Mouse (Mus musculus) kidney, adult 11 months (tissue): ENCODE results near the gene Zfp213.
"Not testable (repeated sequence)": the region's sequence is repeated elsewhere in the genome, so short reads cannot be mapped to it uniquely, and the experiment has no call there.

ENCODE experiments used
- DNase-seq: peaks from one replicate; pipeline ENCODE4 v3.0.0; 2022

Gene Zfp213

DNA sequence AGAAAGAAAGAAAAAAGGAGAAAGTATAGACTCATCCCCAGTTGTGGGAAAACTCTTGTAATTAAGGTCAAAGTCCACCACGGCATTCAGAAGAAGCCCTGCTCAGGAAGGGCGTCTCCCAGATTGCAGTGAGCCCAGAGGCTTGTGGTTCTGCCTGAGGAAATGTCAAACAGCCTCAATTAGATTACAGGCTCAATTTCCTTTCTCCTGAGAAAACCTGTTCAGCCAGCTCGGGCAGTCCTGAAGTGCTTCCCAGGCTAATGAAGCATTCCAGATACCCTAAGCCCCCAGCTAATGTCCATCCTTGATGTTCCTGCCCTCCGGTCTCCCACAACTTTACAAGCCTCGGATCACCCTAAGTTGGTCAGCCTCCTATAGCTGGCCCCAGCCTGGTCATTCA is 20.7 kb downstream of the Zfp213 start:
- no peak for DNase-seq

DNA sequence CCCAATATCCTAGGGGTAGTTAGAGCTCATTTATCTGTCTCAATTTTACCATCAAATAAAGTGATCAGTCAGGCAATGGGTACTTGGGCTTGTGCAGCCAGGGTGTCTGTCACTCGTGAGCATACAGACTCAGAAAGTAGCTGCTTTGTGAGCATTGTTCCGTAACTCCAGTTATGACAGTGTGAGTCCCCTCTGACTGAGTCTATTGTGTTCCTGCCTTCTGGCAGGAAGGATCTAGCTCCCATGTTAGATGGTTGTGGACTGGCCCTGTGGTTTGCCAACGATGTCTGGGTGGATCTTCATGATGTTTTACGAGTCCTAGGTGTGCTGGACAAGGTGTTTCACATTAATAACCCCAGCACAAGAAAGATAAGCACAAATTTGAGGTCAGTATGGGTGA is 21.2 kb downstream of the Zfp213 start:
- DNase-seq: no peak

DNA sequence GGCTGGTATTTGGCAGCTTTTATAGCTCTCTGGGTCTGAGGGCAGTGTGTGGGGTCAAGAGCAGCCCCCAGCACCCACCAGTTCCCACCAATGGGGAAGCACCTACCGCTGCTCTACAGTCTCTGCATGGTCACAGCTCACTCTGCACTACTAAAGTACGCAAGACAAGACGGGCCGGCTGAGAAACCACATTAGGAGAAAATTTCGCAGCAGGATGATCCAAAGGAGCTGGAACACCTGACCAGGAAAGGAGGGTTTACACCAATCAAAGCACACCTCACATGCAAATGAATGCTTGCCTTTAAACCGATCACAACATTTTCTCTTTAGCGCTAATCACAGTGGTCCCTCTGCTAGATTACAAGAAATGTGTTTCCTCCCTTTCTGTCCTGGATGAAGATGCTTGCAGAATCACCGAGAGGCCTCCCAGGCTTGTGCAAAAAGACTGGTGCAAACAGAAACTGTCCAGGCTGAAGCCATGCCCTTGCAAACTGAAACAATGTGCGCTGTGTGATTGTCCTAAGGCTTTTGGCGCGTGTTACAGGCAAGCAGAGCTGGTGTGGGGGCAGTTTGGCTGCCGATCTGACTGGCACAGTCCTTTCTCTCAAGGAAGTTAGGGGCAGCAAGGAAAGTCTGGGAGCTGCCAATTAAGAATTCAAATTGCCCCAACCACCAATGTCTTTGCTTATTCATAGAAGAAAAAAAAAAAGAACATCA is 21.9 kb downstream of the Zfp213 start:
- no peak for DNase-seq

DNA sequence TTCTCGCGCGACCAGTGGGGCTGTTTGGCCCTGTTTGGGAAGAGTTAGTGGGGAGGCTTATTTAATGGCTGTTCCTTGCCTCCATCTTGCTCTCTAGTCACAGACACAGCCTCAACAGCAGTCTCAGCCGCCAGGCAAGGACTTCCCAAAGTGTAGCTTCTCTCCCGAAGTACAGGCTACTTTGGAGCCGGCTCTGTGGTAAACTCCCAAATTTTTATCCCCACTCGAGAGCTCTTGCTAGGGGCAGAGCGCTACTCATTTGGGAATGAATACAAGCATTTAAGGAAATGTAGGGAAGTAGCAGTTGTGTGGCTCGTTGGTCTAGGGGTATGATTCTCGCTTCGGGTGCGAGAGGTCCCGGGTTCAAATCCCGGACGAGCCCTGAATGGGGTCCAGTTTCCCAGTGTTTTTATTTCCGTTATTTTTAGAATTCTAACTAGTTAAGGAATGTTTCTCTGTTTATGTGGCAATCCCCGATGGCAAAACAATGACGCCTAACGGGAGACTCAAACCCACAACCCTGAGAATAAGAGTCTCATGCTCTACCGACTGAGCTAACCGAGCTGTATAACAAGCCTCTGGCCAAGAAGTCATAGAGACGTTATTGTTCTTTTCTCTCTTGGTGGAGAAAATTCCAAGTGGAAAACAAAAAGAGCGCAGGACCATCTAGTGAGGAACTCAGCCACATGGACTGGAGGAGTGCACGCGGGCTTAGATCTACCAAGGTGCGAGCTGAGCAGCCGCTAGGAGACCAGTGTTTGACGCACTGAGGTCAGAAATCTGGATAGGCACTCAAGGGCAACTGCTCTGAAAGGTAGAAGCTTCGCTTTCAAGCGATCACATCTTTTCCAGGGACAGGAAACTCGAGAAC is 23.2 kb downstream of the Zfp213 start:
- DNase-seq: no peak

DNA sequence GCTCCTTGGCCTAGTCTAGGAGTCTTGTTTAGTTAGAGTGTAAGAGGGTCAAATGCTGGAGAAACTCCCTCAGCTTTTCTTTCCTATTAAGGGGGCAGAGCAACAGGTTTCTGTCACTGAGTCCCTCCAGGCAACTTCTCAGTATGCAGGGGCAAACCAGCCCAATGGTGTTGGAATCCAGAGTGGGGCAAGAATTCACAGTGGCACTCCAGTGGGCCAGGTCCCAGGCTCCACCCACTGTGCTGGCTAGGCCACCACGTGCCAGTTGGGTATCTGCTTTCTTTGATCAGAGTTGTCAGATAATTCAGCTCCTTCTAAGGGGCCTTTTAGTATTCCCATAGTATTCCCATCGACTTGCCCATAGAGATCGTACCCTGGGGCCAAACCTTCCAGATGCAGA is 23.9 kb downstream of the Zfp213 start:
- DNase-seq: no peak

DNA sequence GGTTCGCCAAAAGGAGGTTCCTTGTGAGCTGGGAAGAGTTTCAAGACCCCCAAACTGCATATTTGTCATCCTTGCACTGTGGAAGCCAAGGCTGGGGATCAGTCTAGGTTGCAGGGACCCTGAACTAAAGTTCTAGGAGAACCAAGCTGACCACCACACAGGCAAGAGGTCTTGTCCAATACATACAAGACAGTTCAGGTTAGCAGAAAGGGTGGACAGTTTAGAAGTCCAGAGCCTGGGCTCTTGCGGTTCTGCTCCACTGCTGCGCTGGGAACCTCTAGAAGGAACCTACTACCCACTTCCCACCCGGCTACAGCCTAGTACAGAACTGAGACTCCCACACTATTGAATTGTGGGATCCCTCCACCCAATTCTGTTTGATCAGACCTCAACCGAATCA is 24.4 kb downstream of the Zfp213 start:
- DNase-seq: no peak

DNA sequence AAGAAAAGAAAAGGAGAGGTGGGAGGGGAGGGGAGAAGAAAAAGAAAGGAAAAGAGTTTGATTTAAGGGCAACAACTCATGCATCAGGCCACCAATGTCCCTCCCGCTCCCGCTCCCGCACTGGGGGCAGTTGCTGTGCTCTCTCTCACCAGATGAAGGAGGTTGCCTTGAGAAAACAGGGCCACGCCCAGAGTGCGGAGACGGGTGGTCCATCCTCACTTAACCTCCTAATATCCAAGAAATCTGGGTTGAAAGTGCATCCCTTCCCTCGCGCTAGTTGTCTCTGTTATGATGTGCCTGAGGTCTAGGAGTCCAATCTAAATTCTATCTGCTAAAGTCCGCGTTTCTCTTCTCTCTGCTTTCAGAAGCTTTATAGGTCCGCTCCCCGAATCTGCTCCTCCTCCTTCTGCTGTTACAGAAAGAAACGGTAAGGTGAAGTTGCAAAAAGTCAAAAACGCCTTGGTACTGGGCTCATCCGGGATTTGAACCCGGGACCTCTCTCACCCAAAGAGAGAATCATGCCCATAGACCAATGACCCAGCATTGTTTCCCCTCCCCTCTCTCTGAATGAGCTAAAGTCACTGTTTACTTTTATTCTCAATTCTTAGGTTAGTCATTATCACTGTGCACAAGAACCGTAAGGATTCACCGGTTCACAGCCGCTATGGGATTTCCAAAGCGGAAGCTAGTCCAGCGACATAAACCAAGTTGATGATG is 25.6 kb downstream of the Zfp213 start:
- no peak for DNase-seq

DNA sequence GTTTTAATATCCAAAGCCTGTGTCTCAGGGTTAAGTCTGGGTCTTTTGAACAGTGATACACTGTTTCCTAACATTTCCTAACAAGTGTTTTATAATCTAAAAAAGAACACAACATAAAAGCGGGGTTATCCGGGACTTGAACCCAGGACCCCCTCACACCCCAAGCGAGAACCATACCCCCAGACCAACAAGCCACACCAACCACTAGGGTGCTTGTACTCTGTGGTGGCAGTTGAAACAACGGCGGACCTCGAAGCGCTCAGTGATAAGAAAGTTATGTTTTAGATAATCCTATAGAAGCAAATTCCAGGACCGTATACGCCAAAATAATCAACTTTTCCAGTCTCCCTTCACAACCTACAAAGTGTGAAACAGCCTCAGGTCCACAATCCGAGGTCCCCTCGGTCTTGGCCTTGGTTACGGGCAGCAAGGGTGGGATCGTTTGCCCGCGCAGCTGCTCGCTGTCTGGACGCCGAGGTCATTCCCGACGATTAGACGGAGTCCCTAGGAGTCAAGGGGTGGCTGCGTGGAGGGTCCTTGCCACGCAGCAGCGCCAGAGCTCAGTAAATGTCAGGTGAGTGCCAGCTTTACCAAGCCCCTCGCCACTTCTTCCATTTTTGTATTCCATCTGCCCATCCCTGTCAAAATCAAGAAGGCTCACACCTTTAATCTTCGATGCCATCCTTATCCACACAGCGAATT is 26.3 kb downstream of the Zfp213 start:
- DNase-seq: no peak

DNA sequence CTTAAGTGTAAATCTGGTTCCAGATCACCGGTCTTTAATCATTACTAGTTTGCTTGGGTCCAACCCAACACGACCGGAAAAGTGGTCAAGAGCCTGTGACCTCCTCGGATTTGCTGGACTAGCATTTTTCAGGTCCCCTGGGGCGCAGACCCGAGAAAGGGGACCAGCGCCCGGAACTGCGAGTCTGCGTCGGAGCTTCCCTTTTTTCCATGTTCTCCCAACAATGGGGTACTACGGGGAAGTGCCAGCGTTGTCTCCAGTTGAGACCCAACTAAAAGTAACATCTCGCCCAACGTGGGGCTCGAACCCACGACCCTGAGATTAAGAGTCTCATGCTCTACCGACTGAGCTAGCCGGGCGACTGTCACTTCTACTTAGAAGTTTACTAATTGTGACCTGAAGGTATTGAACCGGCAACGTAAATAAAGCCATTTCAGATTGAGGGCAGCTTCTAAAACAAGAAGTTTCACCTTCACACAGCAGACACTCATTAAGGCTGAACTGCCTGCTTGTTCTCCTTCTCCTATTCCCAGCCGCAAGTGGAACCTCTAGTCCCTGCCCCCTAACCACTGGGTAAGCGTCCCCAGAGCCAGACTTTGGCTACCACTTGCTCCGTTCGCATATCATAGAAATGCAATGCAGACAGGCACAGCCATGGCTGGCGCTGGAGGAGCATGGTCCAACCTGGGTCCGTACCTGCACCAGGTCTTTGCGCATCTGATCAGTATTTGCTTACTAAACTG is 28.8 kb downstream of the Zfp213 start:
- not testable (repeated sequence) for DNase-seq

DNA sequence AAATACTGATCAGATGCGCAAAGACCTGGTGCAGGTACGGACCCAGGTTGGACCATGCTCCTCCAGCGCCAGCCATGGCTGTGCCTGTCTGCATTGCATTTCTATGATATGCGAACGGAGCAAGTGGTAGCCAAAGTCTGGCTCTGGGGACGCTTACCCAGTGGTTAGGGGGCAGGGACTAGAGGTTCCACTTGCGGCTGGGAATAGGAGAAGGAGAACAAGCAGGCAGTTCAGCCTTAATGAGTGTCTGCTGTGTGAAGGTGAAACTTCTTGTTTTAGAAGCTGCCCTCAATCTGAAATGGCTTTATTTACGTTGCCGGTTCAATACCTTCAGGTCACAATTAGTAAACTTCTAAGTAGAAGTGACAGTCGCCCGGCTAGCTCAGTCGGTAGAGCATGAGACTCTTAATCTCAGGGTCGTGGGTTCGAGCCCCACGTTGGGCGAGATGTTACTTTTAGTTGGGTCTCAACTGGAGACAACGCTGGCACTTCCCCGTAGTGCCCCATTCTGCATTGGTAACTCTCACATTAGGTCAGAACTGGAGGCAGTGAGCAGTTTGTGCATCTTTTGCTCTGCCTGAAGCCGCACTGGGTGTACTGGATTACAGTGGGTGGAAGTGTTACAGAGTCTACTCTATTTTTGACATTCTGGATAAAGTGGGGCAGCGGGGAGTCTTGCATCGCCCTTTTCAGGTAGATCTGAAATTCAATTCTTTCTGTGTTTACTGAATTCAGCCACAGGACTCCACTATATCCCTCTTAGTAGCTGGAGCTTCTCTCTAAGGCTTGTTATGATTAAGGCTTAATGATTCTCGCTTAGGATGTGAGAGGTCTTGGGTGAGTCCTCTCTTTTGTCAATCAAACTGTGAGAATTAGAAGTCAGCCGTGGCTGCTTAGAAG is 30.2 kb downstream of the Zfp213 start:
- not testable (repeated sequence) for DNase-seq

DNA sequence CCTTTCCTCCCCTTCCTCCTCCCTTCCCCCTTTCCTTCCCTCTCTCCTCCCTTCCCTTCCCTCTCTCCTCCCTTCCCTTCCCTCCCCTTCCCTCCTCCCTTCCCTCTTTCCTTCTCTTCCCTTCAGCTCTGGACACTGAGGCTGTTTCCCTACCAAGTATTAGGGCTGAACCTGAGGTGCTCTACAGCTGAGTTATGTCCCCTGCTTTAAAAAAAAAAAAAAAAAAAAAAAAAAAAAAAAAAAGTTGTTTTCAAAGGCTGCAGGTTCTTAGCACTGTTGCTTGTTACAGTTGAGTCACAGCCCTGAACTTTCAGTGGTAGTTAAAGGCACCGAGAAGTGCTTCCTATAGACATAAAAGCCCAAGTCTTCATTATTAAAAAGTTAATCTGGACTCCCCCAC is 32.6 kb downstream of the Zfp213 start:
- DNase-seq: not testable (repeated sequence)

DNA sequence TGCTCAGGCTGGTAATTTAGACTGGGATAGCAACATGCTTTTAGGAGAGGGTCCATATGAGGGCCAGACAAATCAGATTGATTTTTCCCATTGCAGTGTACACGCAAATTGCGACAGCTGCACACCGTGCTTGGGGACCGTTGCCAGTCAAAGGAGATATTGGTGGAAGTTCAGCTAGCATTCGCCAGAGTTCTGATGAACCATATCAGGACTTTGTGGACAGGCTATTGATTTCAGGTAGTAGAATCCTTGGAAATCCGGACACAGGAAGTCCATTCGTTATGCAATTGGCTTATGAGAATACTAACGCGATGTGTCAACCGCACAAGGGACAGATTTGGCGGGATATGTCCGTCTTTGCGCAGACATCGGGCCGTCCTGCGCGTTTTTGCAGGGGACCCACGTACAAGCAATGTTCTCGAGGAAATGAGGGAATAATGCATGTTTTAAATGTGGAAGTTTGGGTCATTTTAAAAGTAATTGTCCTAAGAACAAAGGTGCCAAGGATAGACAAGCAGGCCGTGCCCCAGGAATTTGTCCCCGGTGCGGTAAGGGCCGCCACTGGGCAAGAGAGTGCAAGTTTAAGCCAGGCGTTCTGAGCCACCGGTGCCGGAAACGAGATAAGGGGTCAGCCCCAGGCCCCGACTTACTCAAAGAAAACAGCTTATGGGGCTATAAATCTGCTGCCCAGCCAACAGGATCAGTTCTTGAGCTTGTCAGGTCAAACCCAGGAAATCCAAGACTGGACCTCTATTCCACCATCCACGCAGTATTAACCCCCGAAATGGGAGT is 40.9 kb downstream of the Zfp213 start:
- DNase-seq: not testable (repeated sequence)

DNA sequence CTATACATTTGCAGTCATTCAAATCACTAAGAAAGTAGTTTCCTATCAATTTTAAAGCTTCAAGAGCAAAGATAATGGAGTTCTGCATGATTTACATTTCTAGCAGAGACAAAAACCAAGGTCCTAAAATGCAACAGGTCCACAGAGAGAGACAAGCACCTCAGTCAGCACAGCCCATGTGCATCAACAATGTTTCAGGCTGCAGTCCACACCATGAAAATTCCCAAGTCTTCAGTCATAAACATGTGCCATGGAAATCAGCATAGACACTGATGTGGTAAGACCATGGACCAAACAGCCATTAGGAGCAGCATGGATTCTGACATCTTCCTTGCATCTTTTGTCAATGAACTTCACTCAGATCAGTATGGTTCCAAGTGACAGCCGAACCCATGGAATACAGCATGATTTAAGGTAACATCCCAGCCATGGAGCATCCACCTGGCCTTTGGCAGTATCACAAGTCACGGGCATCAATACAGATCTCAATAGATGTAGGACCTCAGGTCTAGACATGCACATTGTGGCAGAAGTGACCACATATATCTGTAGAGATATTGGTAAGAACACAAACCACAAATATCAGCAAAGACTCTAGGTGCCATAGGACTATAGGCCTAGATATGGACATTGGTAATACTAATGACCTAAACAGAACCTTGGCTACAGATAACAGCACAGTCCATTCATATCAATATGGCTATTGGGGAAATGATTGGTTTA is 45.2 kb downstream of the Zfp213 start:
- DNase-seq: no peak
